Mouse (Mus musculus): ENCODE results near the gene Gsg1. TPM values are rescaled to one million over a fixed set of nuclear protein-coding genes. Genes with fewer than 3 reads are reported as not detected.

The Gsg1 gene
- polyA plus RNA-seq, 1 experiment from 2014 or later = 0.41 TPM

Other genes with a start within 250 kb of the Gsg1 start
- gene Ddx47, start 242.7 kb downstream of the Gsg1 start, polyA plus RNA-seq (2015; fragmentation: Nextera tagmentation; extraction: Ambion mirVana) = 97.4 and 99.7 TPM in 2 replicates
- gene Gprc5a, start 188.7 kb downstream of the Gsg1 start, polyA plus RNA-seq (2015; fragmentation: Nextera tagmentation; extraction: Ambion mirVana) = 8.8 and 10.9 TPM in 2 replicates
- gene Gprc5d, start 136.1 kb downstream of the Gsg1 start, polyA plus RNA-seq (2015; fragmentation: Nextera tagmentation; extraction: Ambion mirVana) = not detected in 2 replicates
- 36.3 and 42.0 TPM in 2 replicates for gene Fam234b, start 56.4 kb downstream of the Gsg1 start, polyA plus RNA-seq (2015; fragmentation: Nextera tagmentation; extraction: Ambion mirVana)
- 45.1 and 58.0 TPM in 2 replicates for gene Hebp1, start 56.3 kb downstream of the Gsg1 start, polyA plus RNA-seq (2015; fragmentation: Nextera tagmentation; extraction: Ambion mirVana)
- gene Pbp2, start 56.1 kb upstream of the Gsg1 start, polyA plus RNA-seq (2015; fragmentation: Nextera tagmentation; extraction: Ambion mirVana) = 0.25 TPM in 1 of 2 replicates, not detected in the other
- 45.7 and 49.4 TPM in 2 replicates for gene Emp1, start 108.2 kb upstream of the Gsg1 start, polyA plus RNA-seq (2015; fragmentation: Nextera tagmentation; extraction: Ambion mirVana)